Mouse (Mus musculus): ENCODE measurements around the gene Gpr107. TPM values are rescaled to one million over a fixed set of nuclear protein-coding genes. Genes with fewer than 3 reads are reported as not detected.
"Not testable (repeated sequence)": the region's sequence is repeated elsewhere in the genome, so short reads cannot be mapped to it uniquely, and the experiment has no call there.

Gpr107 gene
- total RNA-seq, 2 experiments from 2014 or later: 27.4 to 32.4 TPM

DNA sequence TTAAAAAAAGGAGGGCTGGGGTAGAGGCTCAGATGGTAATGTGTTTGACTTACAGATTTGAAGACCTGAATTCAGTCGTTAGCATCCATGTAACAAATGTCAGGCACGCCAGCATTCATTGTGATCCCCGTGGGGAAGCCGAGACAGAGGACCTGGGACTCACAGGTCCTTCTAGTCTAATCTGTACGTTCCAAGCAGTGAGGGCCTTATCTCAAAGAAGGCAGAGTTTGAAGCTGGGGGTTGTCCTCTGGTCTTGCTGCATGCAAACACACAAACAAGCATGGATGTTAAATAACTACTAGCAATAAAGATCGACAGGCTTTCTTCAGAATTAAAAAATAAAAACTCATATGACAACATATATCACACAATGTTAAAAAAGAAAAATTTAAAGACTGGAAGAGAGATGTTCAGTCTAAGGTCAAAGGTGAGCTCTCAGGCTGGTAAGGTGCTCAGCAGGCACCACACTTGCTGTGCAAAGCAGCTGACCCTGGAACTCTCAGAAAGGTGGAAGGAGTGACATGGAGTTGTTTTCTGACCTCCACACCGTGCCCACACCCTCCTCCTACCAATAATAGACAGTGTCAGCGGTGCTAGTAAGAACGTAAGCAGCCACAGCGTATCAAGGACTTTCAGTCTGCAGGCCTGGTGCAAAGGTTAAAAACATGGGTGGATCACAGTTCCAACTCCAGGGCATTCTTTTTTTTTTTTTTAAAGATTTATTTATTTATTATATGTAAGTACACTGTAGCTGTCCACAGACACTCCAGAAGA lies 8.2 kb downstream of the Gpr107 start:
- no peak for DNase-seq

DNA sequence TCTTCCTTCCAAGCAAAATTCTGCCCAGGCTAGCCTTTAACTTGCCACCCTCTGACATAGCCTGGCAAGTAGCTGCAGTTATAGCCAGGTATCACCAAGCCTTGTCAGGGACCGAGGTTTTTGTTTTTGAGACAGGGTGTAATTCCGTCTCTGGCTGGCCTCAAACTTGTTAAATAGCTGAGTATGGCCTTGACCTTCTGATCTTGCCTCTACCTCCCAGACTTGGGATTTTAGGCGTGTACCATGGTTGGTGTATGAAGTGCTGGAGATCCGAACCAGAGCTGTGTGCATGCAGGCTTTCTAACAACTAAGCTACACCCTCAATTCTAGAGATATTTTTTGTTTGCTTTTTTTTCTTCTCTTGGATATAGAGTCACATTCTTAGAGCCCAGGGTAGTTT lies 9.5 kb downstream of the Gpr107 start:
- no peak for DNase-seq

DNA sequence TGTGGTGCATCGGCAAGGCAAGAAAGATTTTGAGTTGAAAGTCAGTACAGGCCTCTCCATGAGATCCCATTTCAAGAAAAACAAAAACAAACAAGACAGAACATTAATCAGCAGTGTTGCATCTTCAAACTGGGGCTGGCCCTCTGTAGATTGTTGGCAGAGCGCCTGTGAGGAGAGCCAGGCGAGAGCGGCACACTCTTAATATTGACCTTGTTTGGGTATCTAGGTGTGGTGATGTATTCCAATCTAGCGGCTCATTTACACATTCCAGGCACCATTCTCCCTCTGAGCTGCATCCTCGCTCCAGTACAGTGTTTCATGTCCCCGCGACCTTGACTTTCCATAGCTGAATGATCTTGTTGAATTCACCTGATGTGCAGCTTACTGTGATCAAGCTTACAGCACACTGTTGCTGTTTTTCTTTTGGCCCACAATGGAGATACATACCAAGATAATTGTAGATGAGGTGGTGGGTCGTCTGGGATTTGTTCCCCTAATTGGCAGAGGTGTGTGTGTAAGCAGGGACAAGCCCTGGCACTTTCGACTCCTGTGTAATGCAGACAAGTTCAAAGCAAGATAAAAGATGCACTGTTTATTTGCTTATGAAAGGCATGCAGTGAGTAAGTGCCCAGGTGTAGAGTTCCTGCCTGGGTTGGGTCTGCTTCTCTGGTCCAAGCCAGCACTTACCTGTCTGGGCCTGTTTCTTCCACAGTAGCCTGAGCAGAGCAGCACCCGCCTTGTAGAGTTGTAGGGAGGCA lies 11.4 kb downstream of the Gpr107 start:
- DNase-seq: no peak

DNA sequence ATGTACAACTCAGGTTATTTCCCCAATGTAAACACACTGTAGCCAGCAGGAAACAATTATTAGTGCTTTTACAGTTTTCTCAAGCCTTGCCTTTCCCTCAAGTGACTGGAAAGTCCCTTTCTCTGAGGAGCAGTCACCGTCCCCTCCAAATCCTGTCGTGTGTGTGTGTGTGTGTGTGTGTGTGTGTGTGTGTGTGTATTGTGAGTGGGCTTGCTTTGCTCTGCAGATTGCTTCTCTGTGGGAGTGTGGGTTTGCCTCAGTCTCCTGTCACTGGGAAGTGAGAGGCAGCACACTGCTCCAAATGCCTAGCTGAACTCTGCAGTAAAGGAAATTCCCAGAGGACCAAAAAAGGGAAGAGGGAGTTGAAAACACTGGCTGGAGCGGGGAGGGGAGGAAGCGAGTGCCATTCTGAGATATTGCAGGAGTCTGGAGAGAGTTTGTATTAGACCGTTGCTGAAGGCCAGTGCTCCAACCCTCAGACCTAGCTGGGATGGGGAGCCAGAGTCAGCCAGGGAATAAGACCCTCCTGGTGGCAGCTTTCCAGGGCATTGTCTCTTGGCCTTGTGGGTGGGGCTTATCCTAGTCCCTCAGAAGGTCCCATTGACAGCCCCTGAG lies 12.8 kb downstream of the Gpr107 start:
- DNase-seq: peak; percentile 17

DNA sequence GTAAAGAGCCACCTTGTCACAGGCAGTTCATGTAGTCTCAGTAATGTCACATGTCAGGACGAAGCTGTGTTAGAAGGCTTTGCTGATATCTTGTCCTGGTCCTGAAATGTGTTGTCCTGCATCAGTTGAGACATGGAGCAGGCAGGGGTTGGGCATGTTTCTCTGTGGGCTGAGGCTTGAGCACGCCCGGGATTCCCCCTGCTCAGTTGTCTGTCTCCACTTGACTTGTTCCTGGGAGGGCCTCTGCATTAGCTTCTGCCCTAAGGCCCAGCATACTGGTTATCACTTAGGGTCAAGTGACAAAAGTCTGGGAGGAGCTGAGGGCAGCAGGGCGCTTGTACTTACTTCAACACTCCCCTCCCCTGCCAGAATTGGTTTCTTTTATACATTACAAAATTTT lies 13.4 kb downstream of the Gpr107 start:
- DNase-seq: no peak

DNA sequence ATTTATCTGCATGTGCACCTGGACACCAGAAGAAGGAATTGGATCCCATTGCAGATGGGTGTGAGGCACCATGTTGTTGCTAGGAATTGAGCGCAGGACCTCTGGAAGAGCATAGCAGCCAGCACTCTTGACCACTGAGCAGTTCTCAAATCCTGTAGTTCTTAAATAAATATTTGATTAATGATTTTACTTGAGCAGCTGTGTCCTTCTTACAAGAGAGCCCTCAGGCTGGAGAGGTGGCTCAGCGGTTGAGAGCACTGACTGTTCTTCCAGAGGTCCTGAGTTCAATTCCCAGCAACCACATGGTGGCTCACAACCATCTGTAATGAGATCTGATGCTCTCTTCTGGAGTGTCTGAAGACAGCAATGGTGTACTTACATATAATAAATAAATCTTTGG lies 15.5 kb downstream of the Gpr107 start:
- not testable (repeated sequence) for DNase-seq

DNA sequence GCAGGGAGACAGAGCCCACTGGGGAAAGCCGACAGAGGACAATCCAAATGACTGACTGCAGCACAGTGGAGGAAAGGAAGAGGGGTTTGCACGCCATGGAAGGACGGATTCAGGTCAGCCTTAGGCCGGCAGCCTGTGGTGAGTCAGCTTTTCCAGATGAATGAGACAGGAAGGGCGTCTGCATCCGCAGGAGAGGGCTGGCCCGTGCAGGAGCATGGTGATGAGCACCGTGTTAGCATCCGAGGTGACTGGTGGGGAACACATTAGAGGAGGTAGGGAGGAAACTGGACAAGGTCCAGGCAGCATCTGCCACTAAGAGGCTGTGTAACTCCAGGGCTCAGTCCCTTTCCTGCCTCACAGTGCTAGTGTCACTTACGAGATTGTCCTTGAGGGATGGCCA lies 16.9 kb downstream of the Gpr107 start:
- DNase-seq: no peak

DNA sequence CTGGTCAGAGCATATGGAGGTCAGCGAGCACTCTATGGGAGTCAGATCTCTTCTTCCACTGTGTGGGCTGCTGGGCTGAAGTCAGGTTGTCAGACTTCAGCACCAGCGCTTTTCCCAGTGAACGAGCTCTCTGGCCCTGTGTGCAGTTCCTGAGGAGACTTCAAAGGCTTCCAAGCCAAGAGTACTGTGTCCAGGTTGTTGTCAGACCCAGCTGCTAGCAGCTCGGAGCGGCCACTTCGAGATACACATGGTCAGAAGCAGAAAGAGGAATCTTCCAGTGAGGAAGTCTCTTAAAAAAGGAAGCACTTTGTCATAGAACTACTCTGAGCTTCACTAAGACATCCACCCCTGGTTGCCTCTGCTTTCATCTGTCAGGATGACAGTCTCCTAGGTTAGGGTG lies 18.0 kb downstream of the Gpr107 start:
- DNase-seq: no peak

DNA sequence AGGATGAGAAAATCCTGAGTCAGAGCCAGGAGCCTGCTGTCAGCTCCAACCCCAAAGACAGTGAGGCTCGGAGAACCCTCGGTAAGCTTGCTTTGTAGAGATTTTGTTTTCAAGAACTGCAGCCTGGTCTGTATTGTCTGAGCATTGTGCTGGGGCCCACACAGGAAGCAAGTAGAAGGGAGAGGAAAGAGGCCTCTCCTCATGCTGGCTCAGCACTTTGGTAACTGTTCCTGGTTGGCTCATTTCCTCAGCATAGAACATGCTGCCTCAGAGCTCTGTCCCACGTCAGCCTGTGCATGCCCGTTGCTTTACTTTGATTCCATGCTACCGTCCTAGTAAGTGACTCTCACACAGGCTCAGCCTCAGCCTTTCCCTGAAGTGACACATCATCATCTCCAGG lies 19.9 kb downstream of the Gpr107 start:
- no peak for DNase-seq

DNA sequence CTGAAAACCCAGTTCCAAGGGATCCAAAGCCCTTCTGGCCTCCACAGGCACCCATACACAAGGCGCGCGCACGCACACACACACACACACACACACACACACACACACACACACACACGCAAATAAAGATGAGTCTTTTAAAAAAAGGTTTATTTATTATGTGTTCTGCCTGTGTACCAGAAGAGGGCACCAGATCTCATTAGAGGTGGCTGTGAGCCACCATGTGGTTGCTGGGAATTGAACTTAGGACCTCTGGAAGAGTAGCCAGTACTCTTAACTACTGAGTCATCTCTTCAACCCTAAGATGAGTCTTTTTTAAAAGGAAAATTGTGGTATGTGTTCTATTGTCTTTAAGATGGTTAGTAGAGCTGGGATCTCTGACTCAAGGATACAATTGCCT lies 20.4 kb downstream of the Gpr107 start:
- DNase-seq: no peak

DNA sequence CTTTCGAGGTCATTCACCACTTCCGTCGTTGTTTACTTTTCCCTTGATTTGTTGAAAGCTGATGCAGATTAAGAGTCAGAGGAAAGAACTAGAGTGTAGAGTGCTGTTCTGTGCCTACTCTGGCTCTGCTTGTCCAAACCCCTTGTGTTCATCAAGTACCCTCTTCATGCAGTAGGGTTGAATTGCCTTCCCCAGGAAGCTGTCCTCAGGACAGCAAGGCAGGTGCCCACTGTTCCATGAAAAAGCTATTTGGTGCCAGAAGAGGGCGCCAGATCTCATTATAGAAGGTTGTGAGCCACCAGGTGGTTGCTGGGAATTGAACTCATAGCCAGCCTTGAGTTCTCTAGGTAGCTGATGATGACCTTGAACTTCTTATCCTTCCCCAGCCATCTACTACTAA lies 21.2 kb downstream of the Gpr107 start:
- DNase-seq: no peak

DNA sequence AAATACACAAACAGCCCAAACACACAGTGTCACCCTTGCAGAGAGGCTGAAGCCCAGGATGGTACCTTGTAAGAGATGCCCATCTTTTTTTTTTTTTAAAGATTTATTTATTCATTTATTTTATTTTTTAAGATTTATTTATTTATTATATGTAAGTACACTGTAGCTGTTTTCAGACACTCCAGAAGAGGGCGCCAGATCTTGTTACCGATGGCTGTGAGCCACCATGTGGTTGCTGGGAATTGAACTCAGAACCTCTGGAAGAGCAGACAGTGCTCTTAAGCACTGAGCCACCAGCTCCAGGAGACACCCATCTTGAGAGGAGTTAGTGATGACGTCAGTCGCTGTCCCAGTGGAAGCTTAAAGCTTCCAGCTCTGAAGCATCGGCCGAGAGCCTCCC lies 26.5 kb downstream of the Gpr107 start:
- DNase-seq: not testable (repeated sequence)

DNA sequence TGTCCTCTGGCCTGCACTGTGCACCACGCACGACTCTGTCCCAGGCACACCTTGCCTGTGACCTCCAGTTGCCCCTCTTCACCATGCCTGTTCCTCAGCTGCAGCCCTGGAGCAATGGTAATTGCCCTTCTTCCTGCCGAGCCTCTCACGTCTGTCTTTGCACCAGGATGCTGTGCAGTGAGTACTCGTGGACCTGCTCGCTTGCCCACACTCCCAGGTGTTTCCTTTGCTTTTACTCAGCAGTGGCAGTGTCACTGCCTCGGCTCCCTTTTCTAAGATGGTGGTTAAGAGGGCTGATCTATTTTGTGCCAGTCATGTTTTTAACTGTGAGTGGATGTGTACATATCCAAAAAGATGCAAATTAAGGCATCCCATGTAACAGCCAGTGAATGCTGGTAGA lies 27.4 kb downstream of the Gpr107 start:
- DNase-seq: no peak

DNA sequence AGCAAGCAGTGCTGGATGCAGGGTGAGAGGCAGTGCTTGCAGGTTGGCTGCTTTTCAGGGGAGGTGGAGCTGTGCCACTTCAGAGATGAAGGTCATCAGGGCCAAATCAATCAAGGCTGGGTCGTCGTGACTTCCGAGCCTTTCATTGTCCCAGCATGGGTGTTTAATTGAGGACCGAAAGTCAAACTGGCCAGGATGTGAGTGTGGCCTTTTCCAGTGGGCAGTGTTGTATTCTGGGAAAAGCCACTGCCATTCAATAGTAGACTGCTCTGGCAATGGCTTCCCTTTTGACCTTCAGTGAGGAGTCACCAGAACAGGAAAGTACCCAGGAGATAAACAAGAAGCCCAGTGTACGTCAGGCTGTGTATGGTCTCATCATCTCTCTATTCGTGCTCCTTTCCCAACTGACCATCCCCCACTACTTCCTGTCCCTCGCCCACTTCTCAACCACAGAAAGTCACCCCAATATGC lies 28.0 kb downstream of the Gpr107 start:
- no peak for DNase-seq

DNA sequence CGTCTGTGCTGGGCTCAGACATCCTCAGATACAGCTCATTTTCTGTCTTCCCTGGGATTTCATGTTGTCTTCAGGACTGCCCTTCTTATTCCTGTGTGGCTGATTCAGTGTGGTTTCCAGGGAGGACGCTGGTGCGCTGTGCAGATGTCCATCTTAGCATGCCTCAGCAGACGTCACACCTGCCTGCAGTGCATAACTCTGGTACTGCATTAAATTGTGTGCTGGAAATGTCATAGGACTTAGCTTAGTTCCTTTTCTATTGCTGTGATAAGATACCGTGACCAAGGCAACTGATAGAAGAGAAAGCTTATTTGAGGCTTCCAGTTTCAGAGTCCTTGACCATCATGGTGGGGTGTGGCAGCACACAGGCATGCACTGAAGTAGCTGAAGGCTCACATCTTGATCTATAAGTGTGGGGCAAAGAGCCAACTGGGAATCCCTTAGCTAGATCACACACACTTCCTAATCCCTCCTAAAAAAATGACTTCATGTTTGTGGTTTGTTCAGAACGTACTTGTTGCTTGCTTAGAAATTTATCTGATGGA lies 30.7 kb downstream of the Gpr107 start:
- no peak for DNase-seq

DNA sequence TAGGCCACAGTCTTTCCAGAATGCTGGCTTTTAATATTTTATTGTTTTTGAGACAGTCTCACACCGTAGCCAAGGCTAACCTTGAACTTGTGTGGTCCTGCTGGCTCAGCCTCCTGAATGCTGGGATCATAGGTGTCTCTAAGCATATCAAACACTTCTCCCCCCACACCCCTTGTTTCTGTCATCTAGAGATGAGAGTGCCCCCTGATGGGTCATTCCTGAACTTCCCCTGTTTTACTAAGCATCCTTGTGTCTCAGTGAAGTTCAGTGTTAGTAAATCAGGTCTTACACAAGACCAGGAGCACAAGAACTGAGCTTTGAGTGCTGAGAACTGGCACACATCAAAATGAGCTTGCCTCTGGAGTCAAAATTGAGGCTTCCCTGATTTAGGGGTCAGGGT lies 31.7 kb downstream of the Gpr107 start:
- DNase-seq: no peak

DNA sequence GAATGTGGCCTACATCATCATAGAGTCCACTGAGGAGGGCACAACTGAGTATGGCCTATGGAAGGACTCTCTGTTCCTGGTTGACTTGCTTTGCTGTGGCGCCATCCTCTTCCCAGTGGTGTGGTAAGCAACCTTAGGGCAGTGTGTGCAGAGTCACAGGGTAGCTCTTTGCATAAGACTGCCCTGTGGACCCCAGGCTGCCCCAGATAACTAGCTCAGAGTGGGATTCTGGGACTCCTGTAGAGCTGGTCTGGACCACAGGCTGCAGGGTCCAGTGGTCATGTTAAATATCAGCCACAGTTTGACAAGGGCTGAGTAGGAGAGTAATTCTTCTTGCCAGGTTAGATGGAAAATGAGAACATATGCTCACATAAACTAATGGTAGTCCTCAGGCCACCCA lies 36.6 kb downstream of the Gpr107 start:
- DNase-seq: no peak

DNA sequence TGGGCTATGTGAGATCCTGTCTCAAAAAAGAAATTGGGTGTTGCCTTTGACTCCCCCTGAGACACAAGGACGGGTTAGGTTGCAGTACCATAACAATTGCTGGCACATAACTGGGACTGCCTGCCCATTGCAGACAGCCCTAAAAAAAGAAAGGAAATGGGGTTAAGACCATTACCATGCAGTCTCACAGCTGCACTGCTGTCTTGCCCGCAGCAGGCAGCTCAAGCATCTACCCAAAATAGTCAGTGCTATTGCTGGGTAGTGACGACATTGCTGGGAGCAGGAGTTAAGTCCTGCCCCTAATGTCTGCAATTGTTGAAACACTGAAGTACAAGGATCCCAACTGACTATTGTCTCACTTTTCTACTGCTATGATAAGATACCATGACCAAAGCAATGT lies 37.5 kb downstream of the Gpr107 start:
- DNase-seq: no peak

DNA sequence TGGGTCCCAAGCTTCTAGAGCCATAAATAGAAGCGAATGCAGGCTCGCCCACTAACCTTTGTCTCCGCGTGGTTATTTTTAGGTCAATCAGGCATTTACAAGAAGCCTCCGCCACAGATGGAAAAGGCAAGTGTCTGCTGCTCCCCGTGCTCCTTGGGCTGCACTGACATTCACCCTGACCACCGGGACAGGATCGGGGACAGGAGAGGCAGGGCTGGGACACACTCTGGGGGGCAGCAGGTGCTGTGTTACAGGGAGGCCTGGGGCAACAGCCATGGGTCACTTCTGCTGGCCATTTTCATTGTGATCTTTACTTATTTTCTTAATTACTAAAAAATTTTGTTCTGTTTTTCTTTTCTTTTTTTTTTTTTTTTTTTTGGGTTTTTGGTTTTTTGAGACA lies 39.6 kb downstream of the Gpr107 start:
- no peak for DNase-seq

DNA sequence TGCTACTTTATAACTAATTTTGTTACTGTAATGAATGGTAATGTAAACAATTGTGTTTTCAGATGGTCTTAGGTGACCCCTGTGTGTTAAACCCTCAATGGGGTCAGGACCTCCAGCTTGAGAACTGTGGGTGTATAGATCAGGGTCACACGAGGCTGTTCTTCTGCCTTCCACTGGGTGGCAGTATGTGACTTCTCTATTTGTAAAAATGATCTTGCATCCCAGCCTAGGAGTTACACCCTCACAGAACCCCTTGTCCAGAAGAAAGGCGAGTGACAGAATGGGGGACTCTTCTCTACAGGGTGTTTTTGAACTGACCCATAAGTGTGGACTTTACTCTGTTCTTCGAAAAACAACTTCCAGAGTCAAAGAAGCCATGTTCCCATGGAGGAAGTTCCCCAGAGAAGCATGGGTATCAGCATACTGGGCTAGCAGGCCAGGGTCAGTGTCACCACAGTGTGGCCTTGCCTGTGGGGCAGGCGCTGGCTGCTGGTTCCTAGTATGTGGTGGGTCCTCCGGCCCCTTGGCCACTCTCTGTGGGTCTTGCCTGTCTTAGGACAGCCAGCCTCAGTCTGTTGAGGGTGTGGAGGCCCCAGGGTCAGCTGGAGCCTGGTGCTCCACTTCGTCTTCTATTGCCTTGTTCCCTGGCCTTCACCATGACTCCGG lies 42.4 kb downstream of the Gpr107 start:
- DNase-seq: no peak

DNA sequence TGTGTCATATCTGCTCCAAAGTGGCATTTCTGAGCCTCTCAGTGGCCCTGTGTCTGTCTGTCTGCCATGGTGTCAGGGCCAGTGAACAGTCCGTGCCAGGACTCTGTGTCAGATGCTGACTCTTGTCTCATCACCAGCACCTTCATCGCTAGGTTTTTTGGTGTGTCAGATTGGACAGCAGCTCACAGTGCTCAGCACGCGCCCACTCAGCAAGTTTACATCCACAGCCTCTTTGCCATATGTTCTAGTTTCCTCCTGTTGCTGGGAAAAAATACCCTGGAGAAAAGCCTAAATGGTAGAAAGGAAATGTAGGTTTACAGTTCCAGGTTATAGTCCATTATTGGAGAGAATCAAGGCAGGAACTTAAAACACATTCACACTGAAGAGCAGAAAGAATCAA lies 46.5 kb downstream of the Gpr107 start:
- DNase-seq: no peak

DNA sequence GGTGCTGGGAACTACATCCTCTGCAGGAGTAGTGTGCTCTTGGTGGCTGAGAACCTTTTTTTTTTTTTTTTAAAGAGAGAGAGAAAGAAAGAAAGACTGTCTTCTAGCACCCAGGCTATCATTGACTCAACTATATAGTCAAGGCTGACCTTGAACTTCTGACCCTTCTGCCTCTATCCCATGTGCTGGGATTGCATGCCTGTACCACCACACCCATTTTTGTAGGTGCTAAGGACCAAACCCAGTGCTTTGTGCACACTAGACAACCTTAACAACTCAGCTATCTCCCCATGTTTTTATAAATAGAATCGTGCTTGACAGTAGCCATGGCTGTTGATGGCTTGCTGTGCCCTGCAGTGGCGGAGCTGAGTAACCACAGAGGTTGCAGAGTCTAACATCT lies 47.9 kb downstream of the Gpr107 start:
- DNase-seq: no peak

DNA sequence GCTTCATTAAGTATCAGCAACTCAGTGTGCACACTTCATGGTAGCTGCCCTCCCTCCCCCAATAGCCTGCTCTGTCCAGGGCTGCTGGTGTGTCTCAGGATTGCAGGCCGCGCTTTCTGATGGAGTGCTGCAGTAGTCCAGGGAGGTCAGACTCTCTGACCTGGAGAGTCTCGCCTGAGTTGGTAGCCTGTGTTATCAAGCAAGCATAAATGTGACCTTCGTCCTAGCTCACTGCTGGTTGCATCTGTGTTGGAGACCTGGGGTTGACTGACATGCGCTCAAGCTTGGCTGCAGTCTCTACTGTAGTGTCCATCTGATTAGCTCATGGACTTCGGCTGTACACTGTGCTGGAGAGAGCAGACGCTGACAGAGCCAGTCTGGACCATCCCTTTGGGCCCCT lies 49.7 kb downstream of the Gpr107 start:
- no peak for DNase-seq
